Mouse (Mus musculus) forebrain, postnatal 0 days (tissue): ENCODE results near the gene Ttll11. TPM values are rescaled to one million over a fixed set of nuclear protein-coding genes. Genes with fewer than 3 reads are reported as not detected.

Experiments used
- ATAC-seq: fragments of 200-750 bp; cut with Nextera tagmentation; 2 replicates; pipeline ENCODE4 v1.8.0; 2017; ENCODE audit warnings: mild to moderate bottlenecking, moderate library complexity
- DNase-seq: peaks from one replicate; pipeline ENCODE4 v3.0.0-alpha.2; 2015
- H3K27ac ChIP-seq: fragments of 300-500 bp; sonication (generic); 2 replicates; pipeline ENCODE4 v1.5.1; 2014; ENCODE audit warnings: low read depth, mild to moderate bottlenecking, antibody characterized with exemption, low read length, moderate library complexity, mixed read lengths
- H3K27me3 ChIP-seq: fragments of 300-500 bp; sonication (generic); 2 replicates; pipeline ENCODE4 v1.6.1; 2014; ENCODE audit warnings: mild to moderate bottlenecking, low read length, mixed read lengths; ENCODE audit not compliant: insufficient read depth
- H3K36me3 ChIP-seq: fragments of 300-500 bp; sonication (generic); 2 replicates; pipeline ENCODE4 v1.6.1; 2014; ENCODE audit warnings: mild to moderate bottlenecking, moderate library complexity; ENCODE audit not compliant: insufficient read depth
- H3K4me1 ChIP-seq: fragments of 300-500 bp; sonication (generic); 2 replicates; pipeline ENCODE4 v1.6.1; 2014; ENCODE audit warnings: antibody characterized with exemption; ENCODE audit not compliant: insufficient read depth
- H3K4me2 ChIP-seq: fragments of 300-500 bp; sonication (generic); 2 replicates; pipeline ENCODE4 v1.6.1; 2014; ENCODE audit warnings: low read depth, mild to moderate bottlenecking, moderate library complexity
- H3K4me3 ChIP-seq: fragments of 300-500 bp; sonication (generic); 2 replicates; pipeline ENCODE4 v1.5.1; 2014; ENCODE audit warnings: low read depth, low read length, mixed read lengths
- H3K9ac ChIP-seq: fragments of 300-500 bp; sonication (generic); 2 replicates; pipeline ENCODE4 v1.6.1; 2014; ENCODE audit warnings: mild to moderate bottlenecking
- H3K9me3 ChIP-seq: fragments of 300-500 bp; sonication (generic); 2 replicates; pipeline ENCODE4 v1.6.1; 2016; ENCODE audit warnings: low read length
- CTCF ChIP-seq: sonication (generic); IDR thresholded peaks from 2 replicates; pipeline ENCODE4 v1.5.1; 2016; ENCODE audit warnings: antibody characterized with exemption, control low read depth, low read depth
- WGBS: fragments of 180-500 bp; shearing (Covaris S2); extraction: QIAGEN DNeasy Blood & Tissue Kit; methylation state at CpG from one replicate; pipeline ENCODE4 v1.1.7; 2014; 5-methylcytosine and 5-hydroxymethylcytosine counted together
- polyA plus RNA-seq: library from polyadenylated mRNA; unstranded; fragments of >200 nt; fragmentation: Nextera tagmentation; extraction: Ambion mirVana; gene quantifications from 2 replicates; pipeline ENCODE4 v1.2.1, GENCODE M21; 2015
- total RNA-seq: library from RNA; depleted of rRNA; stranded (reverse); fragments of >200 nt; gene quantifications from 2 replicates; pipeline ENCODE4 v1.2.3, GENCODE M21; 2014

The Ttll11 gene
- total and polyA plus RNA-seq, 2 experiments from 2014 or later: 7.2 to 9.2 TPM

- Histone ChIP-seq H3K4me2 (no peak overlapping the region), H3K9ac (no peak overlapping the region), H3K9me3 (no peaks in the 10 kb centered on the region), H3K4me1 (no peaks in the 10 kb centered on the region; the same call in 1 of the 2 replicates), H3K36me3 (no peaks in the 10 kb centered on the region), H3K27ac (no peak overlapping the region), H3K4me3 (no peak overlapping the region), H3K27me3 (no peaks in the 10 kb centered on the region)
- 69% methylated on average over 6 of the region's 6 CpGs for WGBS
- DNase-seq (no peak), ATAC-seq (peak; percentile 40)
- TF ChIP-seq CTCF: no peak
These were observed 51.6 kb downstream of the Ttll11 start for GRCm38 (mm10) chr2:35928133-35928532.

- Histone ChIP-seq H3K4me1 (no peaks in the 10 kb centered on the region; the same call in 1 of the 2 replicates), H3K36me3 (no peaks in the 10 kb centered on the region), H3K9ac (no peak overlapping the region), H3K27me3 (no peaks in the 10 kb centered on the region), H3K9me3 (no peaks in the 10 kb centered on the region), H3K4me2 (no peak overlapping the region), H3K4me3 (no peak overlapping the region), H3K27ac (no peak overlapping the region)
- TF ChIP-seq CTCF: no peak
- WGBS: 75% methylated on average over 4 of the region's 4 CpGs
- DNase-seq: no peak
- no peak for ATAC-seq
These were observed 54.8 kb downstream of the Ttll11 start for GRCm38 (mm10) chr2:35924947-35925346.

GRCm38 (mm10) chr2:35922956-35923355 lies 56.8 kb downstream of the Ttll11 start:
- Histone ChIP-seq H3K36me3 (no peaks in the 10 kb centered on the region), H3K27me3 (no peaks in the 10 kb centered on the region), H3K9me3 (no peaks in the 10 kb centered on the region), H3K4me2 (no peak overlapping the region), H3K4me3 (no peak overlapping the region), H3K9ac (no peak overlapping the region), H3K27ac (no peak overlapping the region), H3K4me1 (no peaks in the 10 kb centered on the region; the same call in 1 of the 2 replicates)
- WGBS: 69% methylated on average over 3 of the region's 3 CpGs
- ATAC-seq: peak; percentile 61
- no peak for DNase-seq
- no peak for TF ChIP-seq CTCF

- no peak for ATAC-seq
- Histone ChIP-seq H3K27me3 (no peaks in the 10 kb centered on the region), H3K4me2 (no peak overlapping the region), H3K4me1 (no peaks in the 10 kb centered on the region), H3K27ac (no peak overlapping the region), H3K36me3 (no peaks in the 10 kb centered on the region), H3K9me3 (no peaks in the 10 kb centered on the region), H3K9ac (no peak overlapping the region), H3K4me3 (no peak overlapping the region)
- DNase-seq: no peak
- TF ChIP-seq CTCF: no peak
- WGBS: 81% methylated on average over 4 of the region's 4 CpGs
These were observed 67.6 kb downstream of the Ttll11 start for GRCm38 (mm10) chr2:35912090-35912489.

- ATAC-seq (no peak), DNase-seq (no peak)
- 90% methylated on average over 1 of the region's 1 CpGs for WGBS
- no peaks in the 10 kb centered on the region for H3K36me3 ChIP-seq
- H3K4me2 ChIP-seq: no peak overlapping the region
- H3K27me3 ChIP-seq: no peaks in the 10 kb centered on the region
- H3K27ac ChIP-seq: no peak overlapping the region
- TF ChIP-seq CTCF: no peak
- no peaks in the 10 kb centered on the region for H3K4me1 ChIP-seq
- H3K9me3 ChIP-seq: no peaks in the 10 kb centered on the region
- H3K9ac ChIP-seq: no peak overlapping the region
- no peak overlapping the region for H3K4me3 ChIP-seq
These were observed 68.0 kb downstream of the Ttll11 start for GRCm38 (mm10) chr2:35911675-35912074.

- Histone ChIP-seq H3K4me2 (no peak overlapping the region), H3K4me1 (no peaks in the 10 kb centered on the region), H3K9me3 (no peaks in the 10 kb centered on the region), H3K9ac (no peak overlapping the region), H3K4me3 (no peak overlapping the region), H3K27me3 (no peaks in the 10 kb centered on the region), H3K27ac (no peak overlapping the region), H3K36me3 (no peaks in the 10 kb centered on the region)
- 62% methylated on average over 9 of the region's 9 CpGs for WGBS
- no peak for DNase-seq
- no peak for TF ChIP-seq CTCF
- ATAC-seq: no peak
These were observed 69.0 kb downstream of the Ttll11 start for GRCm38 (mm10) chr2:35910740-35911139.

- H3K9ac ChIP-seq: no peak overlapping the region
- TF ChIP-seq CTCF: 0 out of 2 replicates have a peak, but pooled peaks have one; percentile 2
- no peak for DNase-seq
- no peaks in the 10 kb centered on the region for H3K4me1 ChIP-seq
- no peaks in the 10 kb centered on the region for H3K36me3 ChIP-seq
- H3K4me3 ChIP-seq: no peak overlapping the region
- no peak overlapping the region for H3K4me2 ChIP-seq
- ATAC-seq: no peak
- H3K9me3 ChIP-seq: no peaks in the 10 kb centered on the region
- WGBS: 95% methylated on average over 4 of the region's 4 CpGs
- no peaks in the 10 kb centered on the region for H3K27me3 ChIP-seq
- H3K27ac ChIP-seq: no peak overlapping the region
These were observed 70.4 kb downstream of the Ttll11 start for GRCm38 (mm10) chr2:35909353-35909752.

- 78% methylated on average over 6 of the region's 6 CpGs for WGBS
- H3K4me3 ChIP-seq: no peak overlapping the region
- no peak overlapping the region for H3K9ac ChIP-seq
- H3K9me3 ChIP-seq: no peaks in the 10 kb centered on the region
- TF ChIP-seq CTCF: no peak
- ATAC-seq (no peak), DNase-seq (no peak)
- H3K27ac ChIP-seq: no peak overlapping the region
- no peaks in the 10 kb centered on the region for H3K27me3 ChIP-seq
- H3K4me1 ChIP-seq: no peaks in the 10 kb centered on the region
- H3K36me3 ChIP-seq: no peaks in the 10 kb centered on the region
- H3K4me2 ChIP-seq: no peak overlapping the region
These were observed 72.1 kb downstream of the Ttll11 start for GRCm38 (mm10) chr2:35907578-35907977.
